Mouse (Mus musculus): ENCODE data around the gene Dcpp1.
"Not testable (repeated sequence)": the region's sequence is repeated elsewhere in the genome, so short reads cannot be mapped to it uniquely, and the experiment has no call there.

Dcpp1 gene

DNA sequence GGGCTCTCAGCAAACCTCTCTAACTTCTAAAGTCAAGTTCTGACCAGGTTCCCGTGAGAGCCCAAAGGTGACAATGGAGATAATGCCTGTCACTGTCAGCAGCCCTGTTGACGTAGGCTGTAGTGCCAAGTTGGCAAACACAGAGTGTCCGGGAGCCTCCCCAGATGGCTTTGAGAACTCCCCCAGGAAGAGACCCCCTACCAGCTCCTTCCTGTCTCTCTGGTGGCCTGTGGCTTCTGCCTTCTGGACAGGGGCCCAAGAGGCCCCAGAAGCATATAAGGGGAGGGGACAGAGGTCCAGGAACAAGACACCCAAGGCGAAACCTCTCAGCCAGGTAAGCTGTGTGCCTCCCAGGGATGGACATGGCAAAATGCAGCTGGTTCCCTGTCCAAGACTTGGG, at the start of gene Dcpp1, which contains the start of gene Dcpp2:
Gene Dcpp1, plus strand, starts transcription at position 301 of the 400 bp plus-strand sequence.
Gene Dcpp2, plus strand, starts transcription at position 305 of the 400 bp plus-strand sequence.
- DNase-seq (ENCODE audit: low spot score) = not testable (repeated sequence)

DNA sequence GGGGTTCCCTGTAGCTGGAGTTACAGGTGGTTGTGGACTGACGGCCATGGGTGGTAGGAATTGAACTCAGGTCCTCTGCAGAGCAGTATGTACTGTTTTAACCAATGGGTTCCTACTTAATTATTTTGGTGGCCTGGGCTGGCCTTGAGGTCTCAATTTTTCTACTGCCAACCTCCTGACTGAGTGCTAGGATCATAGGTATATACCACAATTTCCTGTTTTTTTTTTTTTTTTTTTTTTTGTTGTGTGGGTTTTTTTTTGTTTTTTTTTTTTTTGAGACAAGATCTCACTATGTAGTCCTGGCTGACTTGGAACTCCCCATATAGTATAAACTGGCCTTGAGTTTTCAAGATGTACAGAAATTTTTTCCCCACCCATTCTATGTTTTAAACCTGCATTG, 49.5 kb upstream of the Dcpp1 start:
- DNase-seq (ENCODE audit: low spot score) = no peak

DNA sequence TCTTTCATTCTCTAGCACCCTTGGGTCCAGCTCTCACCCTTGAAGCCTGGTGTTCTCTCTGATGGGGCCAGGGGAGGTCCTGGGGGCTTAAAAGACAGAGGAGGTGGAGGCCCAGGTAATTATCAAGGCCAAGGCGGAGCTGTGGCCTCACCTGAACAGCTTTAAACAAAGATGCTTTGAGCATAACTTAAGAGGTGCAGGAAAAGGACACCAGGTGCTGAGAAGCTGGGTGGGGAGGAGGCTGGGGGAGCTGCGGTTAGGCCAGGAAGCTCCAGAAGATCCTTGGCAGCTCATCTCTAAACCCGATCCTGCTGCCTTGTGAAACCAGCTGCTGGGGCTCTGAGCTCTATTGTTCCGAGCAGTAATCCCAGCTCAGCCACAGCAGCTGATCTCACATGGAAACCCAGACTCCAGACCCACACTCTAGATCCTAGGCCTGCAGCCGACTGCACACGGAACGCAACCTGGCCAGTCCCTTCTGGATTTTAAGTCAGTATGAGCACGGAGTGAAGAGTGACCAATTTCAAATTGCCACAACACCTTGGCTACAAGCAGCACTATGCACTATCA, 44.6 kb upstream of the Dcpp1 start, which contains the start of gene Prss33:
Gene Prss33, minus strand, starts transcription at position 51 of the 570 bp plus-strand sequence.
- no peak for DNase-seq (ENCODE audit: low spot score)

DNA sequence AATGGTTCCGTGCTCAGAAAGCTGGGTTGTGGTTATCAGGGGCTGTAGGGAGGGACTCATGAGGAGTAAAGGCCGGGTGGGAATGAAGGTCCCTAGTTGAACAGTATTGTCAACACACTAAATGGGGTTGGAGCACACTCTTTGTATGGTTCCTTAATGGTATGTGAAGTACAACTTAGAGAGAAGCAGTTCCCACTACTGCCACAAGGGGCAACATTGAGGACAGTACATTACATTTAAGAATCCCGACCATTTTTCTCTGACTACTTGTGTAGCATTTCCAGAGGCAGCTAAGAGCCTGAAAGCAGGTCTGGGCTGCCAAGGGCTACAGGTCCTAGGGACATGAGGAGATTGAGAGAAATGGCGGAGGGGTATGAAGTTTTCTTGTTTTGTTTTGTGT, 39.5 kb upstream of the Dcpp1 start:
- DNase-seq (ENCODE audit: low spot score) = peak; percentile 66

DNA sequence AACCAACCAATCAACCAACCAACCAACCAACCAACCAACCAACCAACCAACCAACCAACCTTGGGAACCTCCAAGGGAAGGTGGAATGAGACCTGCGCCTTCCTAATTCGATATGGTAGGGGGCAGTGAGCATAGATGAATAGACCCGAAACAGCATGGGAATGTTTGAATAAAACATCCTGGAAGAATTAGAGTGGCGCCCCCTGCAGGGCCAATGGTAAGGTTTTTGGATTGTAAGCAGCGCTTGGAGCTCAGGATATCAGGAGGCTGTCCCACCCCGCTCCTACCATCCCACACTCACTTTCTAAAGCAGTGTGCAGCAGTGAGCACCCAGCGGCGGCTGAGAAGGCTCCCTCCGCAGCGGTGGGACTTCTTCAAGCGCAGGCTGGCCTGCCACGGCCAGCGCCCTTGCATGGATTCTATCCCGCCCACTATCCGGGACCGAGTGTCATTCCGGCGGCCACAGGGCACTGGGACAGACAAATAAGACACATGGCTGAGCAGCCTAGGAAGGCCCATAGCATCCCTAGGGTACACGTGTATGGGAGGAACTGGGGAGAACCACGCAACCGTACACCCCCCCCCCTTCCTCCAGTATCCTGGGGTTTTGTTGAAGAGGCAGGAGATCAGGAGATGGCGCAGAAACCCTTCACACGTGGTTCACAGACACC, 37.4 kb upstream of the Dcpp1 start:
- DNase-seq (ENCODE audit: low spot score) = no peak

DNA sequence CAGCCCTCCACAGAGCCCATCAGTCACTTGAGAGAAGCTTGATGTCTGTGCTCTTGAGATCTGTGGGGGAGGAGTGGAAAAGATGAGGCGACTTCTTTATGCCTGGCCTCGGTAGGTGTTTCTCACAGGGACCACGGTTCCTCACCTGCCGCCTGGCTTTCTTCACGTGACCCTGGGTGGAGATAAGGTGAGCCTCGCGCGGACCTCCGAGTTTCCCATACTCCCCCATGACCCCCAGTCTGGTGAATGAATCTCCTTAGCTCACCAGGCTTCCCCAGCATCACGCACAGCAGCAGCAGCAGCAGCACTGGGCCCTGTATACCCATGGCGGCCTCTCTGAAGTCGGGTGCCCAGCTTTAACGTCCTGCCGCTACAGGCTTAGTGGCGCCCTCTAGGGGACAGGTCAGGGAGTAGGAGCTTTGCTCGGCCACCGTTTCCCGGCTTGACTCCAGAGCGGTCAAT, 36.8 kb upstream of the Dcpp1 start, which contains the start of the genes Prss32 and Prss41:
Gene Prss32, plus strand, starts transcription at position 44 of the 462 bp plus-strand sequence.
Gene Prss41, minus strand, starts transcription at position 361 of the 462 bp plus-strand sequence.
- no peak for DNase-seq (ENCODE audit: low spot score)

DNA sequence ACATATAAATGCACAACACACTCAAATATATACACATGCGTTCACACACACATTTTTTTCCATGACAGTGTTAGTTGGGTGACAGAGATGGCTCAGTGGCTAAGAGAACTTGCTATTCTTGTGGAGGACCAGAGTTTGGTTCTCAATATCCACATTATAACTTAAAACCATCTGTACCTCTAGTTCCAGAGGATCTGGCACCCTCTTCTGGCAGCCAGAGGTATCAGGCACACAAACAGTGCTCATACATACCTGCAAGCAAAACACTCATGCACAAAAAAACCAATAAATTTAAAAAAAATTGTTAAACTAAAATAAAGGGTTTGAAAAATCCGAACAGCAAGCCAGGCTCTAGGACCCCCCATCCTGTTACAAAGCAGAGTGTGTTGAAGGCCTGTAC, 30.6 kb upstream of the Dcpp1 start:
- DNase-seq (ENCODE audit: low spot score) = no peak

DNA sequence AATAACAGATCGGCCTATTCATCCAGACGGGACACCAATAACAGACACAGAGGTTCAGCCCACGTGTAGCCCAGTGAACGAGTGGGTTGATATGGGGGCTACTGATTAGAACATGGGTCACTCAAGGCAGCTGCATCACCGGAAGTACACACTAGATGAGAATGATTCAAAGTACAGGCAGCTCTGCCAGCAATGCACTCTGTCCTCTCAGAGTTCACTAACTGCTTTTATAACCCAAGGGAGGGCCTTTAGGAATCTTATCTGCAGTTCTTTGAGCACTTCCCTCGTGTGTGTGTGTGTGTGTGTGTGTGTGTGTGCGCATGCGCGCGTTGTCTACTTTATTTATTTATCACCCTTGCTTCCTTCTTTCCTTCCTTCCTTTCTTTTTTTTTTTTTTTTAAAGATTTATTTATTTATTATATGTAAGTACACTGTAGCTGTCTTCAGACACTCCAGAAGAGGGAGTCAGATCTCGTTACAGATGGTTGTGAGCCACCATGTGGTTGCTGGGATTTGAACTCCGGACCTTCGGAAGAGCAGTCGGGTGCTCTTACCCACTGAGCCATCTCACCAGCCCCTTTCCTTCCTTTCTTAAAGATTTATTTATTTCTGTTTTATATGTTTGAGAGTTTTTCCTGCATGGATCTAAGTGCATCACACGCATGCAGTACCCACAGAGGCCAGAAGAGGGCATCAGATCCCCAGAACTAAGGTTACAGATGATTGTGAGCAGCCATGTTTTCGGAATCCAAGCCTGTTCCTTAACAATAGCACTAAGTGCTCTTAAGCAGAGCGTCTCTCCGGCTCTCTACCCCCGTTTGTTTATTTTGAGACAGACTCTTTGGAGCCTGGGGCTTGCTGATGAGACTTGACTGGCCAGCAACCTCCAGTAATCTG, 29.6 kb upstream of the Dcpp1 start:
- DNase-seq (ENCODE audit: low spot score) = peak; percentile 65

DNA sequence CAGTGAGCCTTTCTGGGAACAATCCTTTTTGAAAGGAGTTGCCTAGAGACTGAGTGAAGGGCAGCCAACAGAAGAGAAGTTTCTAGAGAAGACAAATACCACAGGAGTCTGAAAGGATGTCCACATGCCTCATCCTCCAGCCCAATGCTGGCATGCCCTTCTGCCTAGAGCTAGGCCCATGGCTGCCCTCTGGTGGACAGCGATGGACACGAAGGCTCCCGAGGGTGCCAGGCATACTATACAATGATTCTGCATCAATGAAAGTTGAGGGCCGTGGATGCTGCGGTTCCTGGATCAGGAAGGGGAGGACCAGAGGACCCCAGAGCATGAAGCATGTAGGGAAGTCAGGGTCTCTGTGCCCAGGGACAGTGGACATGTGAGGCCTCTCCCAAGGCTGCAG, 27.4 kb upstream of the Dcpp1 start:
- no peak for DNase-seq (ENCODE audit: low spot score)

DNA sequence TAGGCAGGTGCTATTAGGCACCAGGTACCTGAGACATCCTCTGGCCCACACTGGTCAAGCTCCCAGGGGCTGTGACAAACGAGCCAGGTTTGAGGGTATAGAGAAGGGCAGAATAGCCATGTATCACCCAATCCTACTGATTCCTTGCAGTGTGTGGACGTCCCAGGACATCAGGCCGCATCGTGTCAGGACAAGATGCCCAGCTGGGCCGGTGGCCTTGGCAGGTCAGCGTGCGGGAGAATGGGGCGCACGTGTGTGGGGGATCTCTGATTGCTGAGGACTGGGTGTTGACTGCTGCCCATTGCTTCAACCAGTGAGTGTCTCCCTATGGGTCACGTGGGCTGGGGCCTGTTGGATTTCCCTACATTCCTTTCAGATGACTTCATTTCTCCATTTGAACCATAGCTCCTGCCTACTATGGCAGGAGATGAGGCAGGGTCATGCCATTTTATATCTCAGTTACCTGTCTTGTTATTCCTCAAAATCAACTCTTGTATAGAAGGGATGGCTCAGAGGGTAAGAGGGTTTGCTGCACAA, 26.4 kb upstream of the Dcpp1 start:
- DNase-seq (ENCODE audit: low spot score) = no peak

DNA sequence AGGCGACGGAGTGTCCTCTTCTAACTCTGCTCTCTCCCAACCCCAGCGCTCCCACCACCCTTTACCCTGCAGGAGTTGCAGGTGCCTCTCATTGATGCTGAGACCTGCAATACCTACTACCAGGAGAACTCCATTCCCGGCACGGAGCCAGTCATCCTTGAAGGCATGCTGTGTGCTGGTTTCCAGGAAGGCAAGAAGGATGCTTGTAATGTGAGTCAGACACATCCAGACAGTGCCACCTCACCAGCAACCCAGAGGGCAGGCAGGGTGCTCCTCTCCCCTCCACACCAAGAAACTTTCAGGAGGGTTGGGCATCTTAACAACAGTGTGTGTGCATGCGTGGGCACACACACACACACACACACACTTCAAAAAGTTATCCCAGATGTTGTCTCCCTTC, 23.5 kb upstream of the Dcpp1 start:
- DNase-seq (ENCODE audit: low spot score) = no peak

DNA sequence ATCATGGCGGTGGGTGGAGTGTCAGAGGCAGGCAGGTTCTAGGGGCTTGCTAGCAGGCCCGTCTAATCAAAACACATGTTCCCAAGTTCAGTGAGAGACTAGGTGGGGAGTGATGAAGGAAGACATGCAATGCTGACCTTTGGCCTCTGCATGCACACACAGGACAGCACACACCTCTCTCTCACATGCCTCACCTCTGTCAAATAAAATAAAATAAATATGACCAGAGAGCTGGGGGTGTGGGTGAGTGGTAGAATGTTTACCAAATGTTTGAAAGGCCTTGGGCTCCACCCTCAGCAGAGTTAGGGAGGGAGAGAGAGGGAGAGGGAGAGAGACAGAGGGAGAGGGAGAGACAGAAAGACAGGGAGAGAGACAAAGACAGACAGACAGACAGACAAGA, 22.8 kb upstream of the Dcpp1 start:
- DNase-seq (ENCODE audit: low spot score) = no peak

DNA sequence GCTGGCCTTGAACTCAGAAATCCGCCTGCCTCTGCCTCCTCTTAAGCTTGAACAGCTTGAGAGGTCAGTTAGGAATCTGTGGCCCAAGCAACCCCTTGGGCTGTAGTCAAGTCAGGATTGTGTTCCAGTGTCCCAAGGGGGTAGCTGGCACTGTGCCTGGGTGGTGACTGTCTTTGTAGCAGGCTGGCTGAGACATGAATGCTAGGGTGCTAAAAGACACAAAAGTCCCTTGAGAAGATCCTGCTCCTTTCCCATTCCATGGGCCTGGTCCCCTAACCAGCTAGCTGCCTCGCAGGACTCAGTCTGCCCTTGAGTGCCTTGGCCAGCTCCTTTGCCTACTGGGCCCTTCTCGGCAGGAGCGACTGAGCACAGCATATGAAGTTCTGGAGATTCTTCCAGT, 17.8 kb upstream of the Dcpp1 start:
- no peak for DNase-seq (ENCODE audit: low spot score)

DNA sequence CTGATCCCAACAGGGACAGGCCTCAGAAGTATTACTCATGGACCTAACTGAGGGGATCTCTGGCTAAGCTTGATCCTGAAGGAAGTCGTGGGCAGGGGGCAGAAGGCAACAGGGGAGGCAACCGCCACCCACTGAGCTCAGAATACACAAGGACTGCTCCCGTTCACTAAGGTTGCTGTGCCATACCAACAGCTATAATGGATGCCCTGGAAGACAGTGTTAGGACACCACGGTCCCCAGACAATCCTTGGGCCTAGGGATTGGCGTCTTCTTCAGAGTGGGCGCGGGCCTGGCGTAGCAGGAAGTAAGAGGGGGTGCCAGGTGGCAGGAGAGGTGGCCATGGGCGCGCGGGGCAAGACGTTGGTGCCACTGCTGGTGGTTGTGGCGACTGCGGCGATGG, 12.9 kb upstream of the Dcpp1 start, which contains the start of gene Prss21:
Gene Prss21, plus strand, starts transcription at position 301 of the 400 bp plus-strand sequence.
- DNase-seq (ENCODE audit: low spot score) = no peak

DNA sequence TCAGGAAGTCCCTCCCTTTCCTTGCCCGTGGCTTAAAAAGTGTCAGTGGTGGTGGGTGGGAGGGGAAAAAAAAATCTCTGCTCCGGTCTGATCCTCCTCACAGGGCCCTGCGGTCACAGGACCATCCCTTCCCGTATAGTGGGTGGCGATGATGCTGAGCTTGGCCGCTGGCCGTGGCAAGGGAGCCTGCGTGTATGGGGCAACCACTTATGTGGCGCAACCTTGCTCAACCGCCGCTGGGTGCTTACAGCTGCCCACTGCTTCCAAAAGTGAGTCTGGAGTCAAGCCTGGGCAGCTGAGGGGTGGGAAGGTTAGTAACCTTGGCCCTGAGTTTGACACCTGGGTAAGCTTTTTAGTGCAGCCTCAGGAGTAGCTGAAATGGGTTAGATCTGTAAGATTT, 12.2 kb upstream of the Dcpp1 start:
- no peak for DNase-seq (ENCODE audit: low spot score)

DNA sequence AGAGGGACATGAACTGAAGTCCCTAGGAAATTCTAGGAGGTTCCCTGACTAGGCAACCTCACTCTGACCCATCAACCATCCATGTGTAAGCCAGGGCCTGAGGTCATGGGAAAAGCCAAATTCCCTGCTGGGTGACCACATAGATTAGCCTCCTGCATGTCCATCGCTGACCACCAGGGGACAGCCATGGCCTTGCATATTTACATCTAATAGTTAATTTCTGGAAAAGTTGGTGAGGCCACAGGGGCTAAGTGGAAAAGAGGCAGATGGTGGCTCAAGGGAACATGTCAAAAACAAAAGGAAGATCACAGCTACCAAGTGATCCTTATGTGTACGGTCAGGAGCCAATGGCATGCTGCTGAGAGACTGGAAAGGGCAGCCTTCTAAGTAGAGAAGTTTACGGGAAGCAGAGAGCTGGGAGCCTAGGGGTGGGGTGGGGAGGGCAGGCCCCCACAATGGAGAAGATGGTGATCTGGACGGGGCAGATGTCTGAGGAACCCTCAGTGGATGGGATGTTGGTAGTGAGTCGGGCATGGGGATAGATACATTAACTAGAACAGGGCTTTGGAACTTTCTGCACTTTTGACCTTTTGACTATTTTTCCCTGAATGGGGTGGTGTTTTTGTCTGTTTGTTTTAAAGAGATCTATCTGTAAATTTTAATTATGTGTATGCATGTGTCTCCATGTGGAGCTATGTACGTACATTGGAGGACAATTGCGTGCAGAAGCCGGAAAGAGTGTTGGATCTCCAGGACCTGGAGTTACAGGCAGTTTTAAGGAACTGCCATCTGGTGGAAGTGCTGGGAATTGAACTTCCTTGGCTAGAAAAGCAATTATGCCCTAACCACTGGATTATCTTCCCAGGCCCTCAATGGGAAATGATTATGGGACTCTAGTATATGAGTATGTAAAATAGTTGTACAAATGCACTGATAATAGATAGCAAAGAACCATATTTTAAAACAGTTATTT, 6.5 kb upstream of the Dcpp1 start:
- DNase-seq (ENCODE audit: low spot score) = peak; percentile 31

DNA sequence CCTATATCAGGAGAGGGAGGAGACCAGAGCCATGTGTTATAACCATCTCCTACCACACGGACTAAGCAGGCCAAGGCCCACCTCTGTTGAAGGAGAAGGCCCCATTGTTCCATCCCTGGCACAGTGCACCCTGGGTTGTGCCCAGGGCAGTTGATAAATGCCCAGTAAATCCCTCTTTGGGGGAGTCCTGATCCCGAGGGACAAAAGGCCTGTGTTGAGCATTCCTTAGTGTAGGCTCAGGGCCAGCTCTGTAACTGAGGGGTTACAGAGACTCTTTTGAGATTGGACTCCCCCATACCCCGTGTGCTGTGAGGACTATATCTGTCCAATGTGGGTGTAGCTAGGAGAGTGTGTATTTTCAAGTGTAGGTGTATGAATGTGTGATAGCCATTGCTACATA, 3.9 kb upstream of the Dcpp1 start:
- DNase-seq (ENCODE audit: low spot score) = no peak

DNA sequence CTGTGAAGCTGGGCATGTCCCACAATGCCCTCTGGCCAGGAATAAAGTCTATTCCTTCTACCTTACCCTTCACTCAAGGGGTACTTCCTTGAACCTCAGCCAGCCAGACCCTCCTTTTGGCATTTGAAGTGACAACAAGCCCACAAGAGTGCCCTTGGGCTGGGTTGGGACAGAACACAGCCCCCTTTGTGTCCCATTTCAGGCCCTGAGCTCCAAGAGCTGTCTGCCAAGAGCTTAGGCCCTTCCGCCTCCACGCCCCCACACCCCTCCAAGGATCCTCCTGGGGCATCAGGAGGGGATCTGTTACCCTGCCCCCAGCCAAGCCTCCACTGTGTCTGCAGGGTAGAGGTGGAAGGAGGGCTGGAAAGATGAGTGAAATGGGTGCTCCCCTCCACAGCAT, 3.5 kb upstream of the Dcpp1 start:
- DNase-seq (ENCODE audit: low spot score) = no peak

DNA sequence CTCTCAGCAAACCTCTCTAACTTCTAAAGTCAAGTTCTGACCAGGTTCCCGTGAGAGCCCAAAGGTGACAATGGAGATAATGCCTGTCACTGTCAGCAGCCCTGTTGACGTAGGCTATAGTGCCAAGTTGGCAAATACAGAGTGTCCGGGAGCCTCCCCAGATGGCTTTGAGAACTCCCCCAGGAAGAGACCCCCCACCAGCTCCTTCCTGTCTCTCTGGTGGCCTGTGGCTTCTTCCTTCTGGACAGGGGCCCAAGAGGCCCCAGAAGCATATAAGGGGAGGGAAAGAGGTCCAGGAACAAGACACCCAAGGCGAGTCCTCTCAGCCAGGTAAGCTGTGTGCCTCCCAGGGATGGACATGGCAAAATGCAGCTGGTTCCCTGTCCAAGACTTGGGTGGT, 36.5 kb downstream of the Dcpp1 start, which contains the start of gene Dcpp3:
Gene Dcpp3, plus strand, starts transcription at position 301 of the 400 bp plus-strand sequence.
- not testable (repeated sequence) for DNase-seq (ENCODE audit: low spot score)

DNA sequence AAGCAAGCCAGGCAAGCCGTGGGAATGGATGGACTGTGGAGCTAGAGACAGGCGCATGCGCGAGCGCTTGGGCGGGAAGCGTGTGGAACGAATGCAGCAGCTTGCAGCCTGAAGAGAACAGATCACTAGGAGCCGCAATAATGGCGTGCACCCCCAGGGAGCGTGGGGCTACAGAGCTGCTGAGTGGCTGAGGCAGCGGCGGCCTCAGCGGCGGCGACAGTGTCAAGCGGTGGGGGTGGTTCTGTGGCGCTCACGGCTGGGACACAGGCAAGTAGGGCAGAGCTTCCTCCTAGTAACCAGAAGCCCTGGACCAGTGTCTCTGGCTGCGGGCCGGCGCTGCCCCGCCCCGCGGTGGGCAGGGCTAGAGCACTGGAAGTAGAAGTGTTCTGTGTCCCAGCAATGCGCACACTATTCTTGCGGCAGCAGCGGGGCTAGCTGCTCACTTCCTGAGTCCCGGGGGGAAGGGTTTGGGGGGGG, 43.9 kb downstream of the Dcpp1 start:
- peak; percentile 83 for DNase-seq (ENCODE audit: low spot score)

DNA sequence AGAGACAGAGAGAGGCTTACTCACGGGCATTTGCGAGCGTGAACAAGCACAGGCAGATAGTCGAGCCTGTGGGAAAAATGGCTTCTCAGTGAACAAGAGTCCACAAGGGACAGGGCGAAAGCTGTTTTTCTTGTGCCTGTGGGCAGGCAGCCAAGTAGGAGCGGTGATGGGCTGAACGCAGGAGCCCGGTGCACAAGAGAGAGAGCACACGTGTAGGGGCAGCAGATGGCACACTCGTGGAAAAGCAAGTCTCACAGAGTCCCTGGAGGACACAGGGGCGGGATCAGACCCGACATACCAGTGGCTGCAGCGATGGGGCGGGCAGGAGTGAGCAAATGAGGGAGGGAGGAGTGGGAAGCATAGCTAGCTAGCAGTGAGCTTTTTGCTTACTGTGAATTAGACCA, 44.4 kb downstream of the Dcpp1 start:
- peak; percentile 17 for DNase-seq (ENCODE audit: low spot score)

Data from layer of hippocampus, adult 9-10 months (tissue).